Mouse (Mus musculus) kidney, embryonic 16.5 days (tissue): ENCODE measurements around the gene C87436. TPM values are rescaled to one million over a fixed set of nuclear protein-coding genes. Genes with fewer than 3 reads are reported as not detected.

Source experiments
- ATAC-seq: fragments of 200-750 bp; cut with Nextera tagmentation; 2 replicates; pipeline ENCODE4 v1.8.0; 2017; ENCODE audit warnings: moderate TSS enrichment; ENCODE audit not compliant: low FRiP score, low TSS enrichment
- H3K27ac ChIP-seq: fragments of 300-500 bp; sonication (generic); 2 replicates; pipeline ENCODE4 v1.5.1; 2014; ENCODE audit warnings: low read length
- H3K27me3 ChIP-seq: fragments of 300-500 bp; sonication (generic); 2 replicates; pipeline ENCODE4 v1.6.1; 2014; ENCODE audit warnings: low read length, control low read depth, mixed read lengths; ENCODE audit not compliant: insufficient read depth
- H3K36me3 ChIP-seq: fragments of 300-500 bp; sonication (generic); 2 replicates; pipeline ENCODE4 v1.6.1; 2014; ENCODE audit warnings: low read length, control low read depth, mixed read lengths; ENCODE audit not compliant: insufficient read depth
- H3K4me1 ChIP-seq: fragments of 300-500 bp; sonication (generic); 2 replicates; pipeline ENCODE4 v1.6.1; 2014; ENCODE audit warnings: low read length, control low read depth, mixed read lengths; ENCODE audit not compliant: insufficient read depth
- H3K4me2 ChIP-seq: fragments of 300-500 bp; sonication (generic); replicated peaks from 2 replicates; pipeline ENCODE4 v1.6.1; 2014; ENCODE audit warnings: low read depth, low read length
- H3K4me3 ChIP-seq: fragments of 300-500 bp; sonication (generic); 2 replicates; pipeline ENCODE4 v1.5.1; 2014; ENCODE audit warnings: mild to moderate bottlenecking, low read length
- H3K9ac ChIP-seq: fragments of 300-500 bp; sonication (generic); replicated peaks from 2 replicates; pipeline ENCODE4 v1.6.1; 2014; ENCODE audit warnings: low read length
- H3K9me3 ChIP-seq: fragments of 300-500 bp; sonication (generic); 2 replicates; pipeline ENCODE4 v1.6.1; 2016; ENCODE audit warnings: low read length, control low read depth
- WGBS: fragments of 180-500 bp; shearing (Covaris S2); extraction: QIAGEN DNeasy Blood & Tissue Kit; methylation state at CpG from one replicate; pipeline ENCODE4 v1.1.7; 2014; 5-methylcytosine and 5-hydroxymethylcytosine counted together
- polyA plus RNA-seq: library from polyadenylated mRNA; unstranded; fragments of >200 nt; fragmentation: Nextera tagmentation; extraction: Ambion mirVana; gene quantifications from 2 replicates; pipeline ENCODE4 v1.2.1, GENCODE M21; 2015

Gene C87436
- polyA plus RNA-seq, 1 experiment from 2014 or later = 22.0 TPM

GRCm38 (mm10) chr6:86499571-86500109, 61.5 kb downstream of the C87436 start:
- Histone ChIP-seq H3K9ac (peak overlapping the region; percentile 40; the same call in 1 of the 2 replicates), H3K36me3 (no peaks in the 10 kb centered on the region), H3K4me2 (no peak overlapping the region), H3K4me1 (peaks cover 48% of the 10 kb centered on the region), H3K27me3 (no peaks in the 10 kb centered on the region), H3K9me3 (no peaks in the 10 kb centered on the region), H3K27ac (peak overlapping the region; percentile 70), H3K4me3 (no peak overlapping the region)
- 38% methylated on average over 5 of the region's 5 CpGs for WGBS
- ATAC-seq = no peak

GRCm38 (mm10) chr6:86503513-86503912, 65.3 kb downstream of the C87436 start:
- H3K27me3 ChIP-seq = no peaks in the 10 kb centered on the region
- H3K36me3 ChIP-seq = no peaks in the 10 kb centered on the region
- WGBS = 87% methylated on average over 4 of the region's 4 CpGs
- no peak overlapping the region for H3K9ac ChIP-seq
- H3K9me3 ChIP-seq = no peaks in the 10 kb centered on the region
- peaks cover 15% of the 10 kb centered on the region for H3K4me1 ChIP-seq
- H3K27ac ChIP-seq = no peak overlapping the region
- no peak for ATAC-seq
- no peak overlapping the region for H3K4me2 ChIP-seq
- H3K4me3 ChIP-seq = no peak overlapping the region

- H3K4me3 ChIP-seq = no peak overlapping the region
- no peaks in the 10 kb centered on the region for H3K4me1 ChIP-seq
- ATAC-seq = no peak
- no peak overlapping the region for H3K27ac ChIP-seq
- no peaks in the 10 kb centered on the region for H3K36me3 ChIP-seq
- H3K9me3 ChIP-seq = no peaks in the 10 kb centered on the region
- no peak overlapping the region for H3K9ac ChIP-seq
- WGBS = 75% methylated on average over 7 of the region's 7 CpGs
- no peaks in the 10 kb centered on the region for H3K27me3 ChIP-seq
- no peak overlapping the region for H3K4me2 ChIP-seq
Measured at GRCm38 (mm10) chr6:86505671-86506070, 67.5 kb downstream of the C87436 start.

- no peak overlapping the region for H3K27ac ChIP-seq
- no peak overlapping the region for H3K9ac ChIP-seq
- no peak overlapping the region for H3K4me3 ChIP-seq
- no peaks in the 10 kb centered on the region for H3K27me3 ChIP-seq
- H3K9me3 ChIP-seq = no peaks in the 10 kb centered on the region
- ATAC-seq = no peak
- no peak overlapping the region for H3K4me2 ChIP-seq
- no peaks in the 10 kb centered on the region for H3K36me3 ChIP-seq
- H3K4me1 ChIP-seq = no peaks in the 10 kb centered on the region
- WGBS = 80% methylated on average over 3 of the region's 3 CpGs
Measured at GRCm38 (mm10) chr6:86506309-86506708, 68.1 kb downstream of the C87436 start.

GRCm38 (mm10) chr6:86507116-86507515, 68.9 kb downstream of the C87436 start:
- H3K36me3 ChIP-seq = no peaks in the 10 kb centered on the region
- no peak overlapping the region for H3K4me2 ChIP-seq
- no peak overlapping the region for H3K27ac ChIP-seq
- ATAC-seq = no peak
- H3K4me1 ChIP-seq = no peaks in the 10 kb centered on the region
- H3K9ac ChIP-seq = no peak overlapping the region
- H3K4me3 ChIP-seq = no peak overlapping the region
- no peaks in the 10 kb centered on the region for H3K27me3 ChIP-seq
- no peaks in the 10 kb centered on the region for H3K9me3 ChIP-seq

- H3K4me2 ChIP-seq = no peak overlapping the region
- H3K4me1 ChIP-seq = no peaks in the 10 kb centered on the region
- no peak overlapping the region for H3K27ac ChIP-seq
- no peak overlapping the region for H3K9ac ChIP-seq
- no peaks in the 10 kb centered on the region for H3K27me3 ChIP-seq
- H3K36me3 ChIP-seq = no peaks in the 10 kb centered on the region
- H3K4me3 ChIP-seq = no peak overlapping the region
- no peak for ATAC-seq
- WGBS = 86% methylated on average over 3 of the region's 3 CpGs
- H3K9me3 ChIP-seq = no peaks in the 10 kb centered on the region
Measured at GRCm38 (mm10) chr6:86508736-86509135, 70.6 kb downstream of the C87436 start.

GRCm38 (mm10) chr6:86509194-86509865, 71.2 kb downstream of the C87436 start:
- Histone ChIP-seq H3K9me3 (no peaks in the 10 kb centered on the region), H3K27me3 (no peaks in the 10 kb centered on the region), H3K4me2 (no peak overlapping the region), H3K27ac (no peak overlapping the region), H3K9ac (no peak overlapping the region), H3K4me3 (no peak overlapping the region), H3K36me3 (no peaks in the 10 kb centered on the region), H3K4me1 (no peaks in the 10 kb centered on the region)
- 92% methylated on average over 4 of the region's 4 CpGs for WGBS
- ATAC-seq = no peak

- 71% methylated on average over 3 of the region's 3 CpGs for WGBS
Measured at GRCm38 (mm10) chr6:86509866-86510200, 71.7 kb downstream of the C87436 start.

GRCm38 (mm10) chr6:86510979-86511378, 72.8 kb downstream of the C87436 start:
- Histone ChIP-seq H3K4me2 (no peak overlapping the region), H3K4me3 (no peak overlapping the region), H3K27ac (no peak overlapping the region), H3K36me3 (no peaks in the 10 kb centered on the region), H3K9me3 (no peaks in the 10 kb centered on the region), H3K4me1 (no peaks in the 10 kb centered on the region), H3K27me3 (no peaks in the 10 kb centered on the region), H3K9ac (no peak overlapping the region)
- no peak for ATAC-seq
- 66% methylated on average over 4 of the region's 4 CpGs for WGBS

More at GRCm38 (mm10) chr6:86509866-86510200, 71.7 kb downstream of the C87436 start:
- no peaks in the 10 kb centered on the region for H3K36me3 ChIP-seq
- H3K9ac ChIP-seq = no peak overlapping the region
- no peaks in the 10 kb centered on the region for H3K9me3 ChIP-seq
- H3K4me2 ChIP-seq = no peak overlapping the region
- H3K27ac ChIP-seq = no peak overlapping the region
- H3K27me3 ChIP-seq = no peaks in the 10 kb centered on the region
- no peak overlapping the region for H3K4me3 ChIP-seq
- H3K4me1 ChIP-seq = no peaks in the 10 kb centered on the region
- ATAC-seq = no peak

- Histone ChIP-seq H3K4me3 (no peak overlapping the region), H3K27ac (no peak overlapping the region), H3K4me2 (no peak overlapping the region), H3K9me3 (no peaks in the 10 kb centered on the region), H3K27me3 (no peaks in the 10 kb centered on the region), H3K4me1 (no peaks in the 10 kb centered on the region), H3K9ac (no peak overlapping the region), H3K36me3 (no peaks in the 10 kb centered on the region)
- WGBS = 68% methylated on average over 4 of the region's 4 CpGs
- no peak for ATAC-seq
Measured at GRCm38 (mm10) chr6:86513296-86513695, 75.1 kb downstream of the C87436 start.
